Mouse (Mus musculus): ENCODE measurements around the gene Acly. TPM values are rescaled to one million over a fixed set of nuclear protein-coding genes. Genes with fewer than 3 reads are reported as not detected.

The Acly gene
- total and polyA plus RNA-seq, 3 experiments: 624 to 2,157 (median 1,249) TPM

- no peak for DNase-seq
Observed at GRCm38 (mm10) chr11:100510556-100510955, 17.2 kb downstream of the Acly start.

- DNase-seq: no peak
Observed at GRCm38 (mm10) chr11:100505997-100506396, 21.8 kb downstream of the Acly start.

DNA sequence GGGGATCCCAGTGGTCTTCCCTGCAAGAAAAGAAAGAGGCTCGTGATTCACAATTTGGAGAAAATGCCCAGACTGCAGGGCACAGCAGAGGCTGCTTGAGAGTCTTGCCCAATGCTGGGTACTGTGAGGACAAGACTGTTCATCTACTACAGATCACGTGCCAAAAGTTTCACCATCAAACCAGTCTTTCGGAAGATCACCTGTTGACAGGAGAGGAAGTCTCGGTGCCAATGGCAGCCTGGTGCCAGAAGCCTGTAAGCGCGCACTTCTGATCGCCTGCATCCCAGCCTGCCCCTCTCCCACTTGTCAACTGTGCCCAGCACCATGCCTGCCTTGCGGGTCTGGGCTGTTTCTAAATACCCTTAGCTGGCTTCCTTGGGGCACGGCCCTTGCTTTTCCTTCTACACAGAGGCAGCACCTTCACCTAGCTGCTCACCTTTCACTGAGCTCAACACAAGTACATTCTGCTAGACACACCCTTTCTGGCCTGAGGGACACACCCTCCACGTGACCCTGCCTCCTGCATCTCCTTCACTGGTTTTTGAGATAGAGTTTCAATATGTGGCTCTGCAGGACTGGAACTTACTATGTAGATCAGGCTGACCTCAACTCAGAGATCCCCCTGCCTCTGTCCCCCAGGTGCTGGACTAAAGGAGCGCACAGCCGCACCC, 22.7 kb downstream of the Acly start:
- DNase-seq: no peak

GRCm38 (mm10) chr11:100501321-100501720, 26.5 kb downstream of the Acly start:
- DNase-seq: no peak

DNA sequence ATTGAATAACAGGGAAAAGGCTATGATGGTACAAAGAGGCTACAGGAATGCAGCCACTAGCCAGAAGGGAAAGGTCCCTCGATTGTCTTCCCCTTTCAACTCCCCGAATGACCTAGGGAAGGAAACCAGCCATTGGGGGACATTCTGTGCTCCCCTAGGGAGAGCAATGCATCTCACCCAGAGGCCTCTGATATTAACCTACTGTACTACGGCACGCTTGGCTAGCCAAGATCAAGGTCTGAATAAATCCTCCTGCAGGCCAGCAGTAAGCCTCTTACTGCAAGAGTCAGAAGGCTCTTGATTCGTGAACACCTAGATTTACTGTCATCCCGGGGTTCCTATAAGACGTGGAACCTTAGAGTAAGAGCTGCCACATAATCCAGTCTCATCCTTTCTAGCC, 27.1 kb downstream of the Acly start:
- no peak for DNase-seq

- DNase-seq: no peak
Observed at GRCm38 (mm10) chr11:100500241-100500640, 27.6 kb downstream of the Acly start.

- no peak for DNase-seq
Observed at GRCm38 (mm10) chr11:100493771-100494170, 34.0 kb downstream of the Acly start.

- no peak for DNase-seq
Observed at GRCm38 (mm10) chr11:100490951-100491350, 36.8 kb downstream of the Acly start.

- no peak for DNase-seq
Observed at GRCm38 (mm10) chr11:100485801-100486538, 41.8 kb downstream of the Acly start.

DNA sequence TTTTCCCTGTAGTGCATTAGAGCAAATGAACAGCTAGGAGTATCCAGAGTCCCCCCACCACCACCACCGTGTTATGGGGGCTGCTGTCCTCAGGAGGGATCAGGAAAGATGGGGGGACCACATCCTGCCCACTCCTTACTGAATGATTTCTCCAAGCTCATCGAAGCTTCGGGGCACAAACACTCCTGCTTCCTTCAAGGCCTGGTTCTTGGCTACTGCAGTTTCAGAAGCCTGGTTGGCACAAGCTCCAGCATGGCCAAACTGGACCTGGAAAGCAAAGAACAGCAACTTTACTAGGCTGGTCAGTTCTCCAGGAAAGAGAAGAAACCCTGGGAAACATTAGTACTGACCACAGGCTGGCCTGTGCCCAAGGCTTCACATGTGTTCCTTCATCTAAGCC, 43.3 kb downstream of the Acly start:
- DNase-seq: no peak

DNA sequence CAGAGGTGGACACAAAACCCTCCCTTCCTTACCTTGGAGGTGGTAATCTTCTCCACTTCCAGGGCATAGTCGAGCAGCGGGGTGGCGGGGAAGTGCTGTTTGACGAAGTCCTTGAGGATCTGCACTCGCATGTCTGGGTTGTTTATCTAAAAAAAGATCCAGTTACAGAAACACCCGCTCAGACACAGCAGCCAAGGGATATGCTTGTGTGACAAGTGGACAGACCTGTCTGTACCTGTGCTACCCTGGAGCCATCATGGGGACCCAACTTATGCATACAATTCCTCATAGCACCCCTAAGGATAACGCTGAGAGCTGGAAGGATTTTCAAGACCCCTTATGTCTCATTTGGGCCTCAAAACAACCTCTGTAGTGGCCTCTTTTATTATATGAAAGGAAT, 48.6 kb downstream of the Acly start:
- DNase-seq: no peak

DNA sequence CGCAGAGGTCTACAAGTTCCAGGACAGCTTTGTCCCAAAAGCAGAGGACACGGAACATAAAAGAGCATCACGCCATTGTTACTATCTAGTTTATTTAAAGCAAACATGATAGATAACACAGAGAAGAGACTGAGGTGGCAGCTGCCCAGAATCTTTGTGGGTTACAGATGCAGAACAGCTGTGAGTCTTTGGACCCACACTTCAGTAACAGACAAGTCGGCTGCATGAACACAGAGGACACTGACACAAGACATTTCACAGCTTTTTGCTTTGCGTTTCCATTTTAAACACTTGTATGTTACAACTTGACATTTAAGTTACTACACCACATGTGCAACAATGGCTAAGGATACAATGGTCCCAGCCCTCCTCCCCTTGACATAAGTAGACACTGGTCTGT, 51.5 kb downstream of the Acly start:
- DNase-seq: no peak

- DNase-seq: no peak
Observed at GRCm38 (mm10) chr11:100472935-100473295, 54.9 kb downstream of the Acly start.

DNA sequence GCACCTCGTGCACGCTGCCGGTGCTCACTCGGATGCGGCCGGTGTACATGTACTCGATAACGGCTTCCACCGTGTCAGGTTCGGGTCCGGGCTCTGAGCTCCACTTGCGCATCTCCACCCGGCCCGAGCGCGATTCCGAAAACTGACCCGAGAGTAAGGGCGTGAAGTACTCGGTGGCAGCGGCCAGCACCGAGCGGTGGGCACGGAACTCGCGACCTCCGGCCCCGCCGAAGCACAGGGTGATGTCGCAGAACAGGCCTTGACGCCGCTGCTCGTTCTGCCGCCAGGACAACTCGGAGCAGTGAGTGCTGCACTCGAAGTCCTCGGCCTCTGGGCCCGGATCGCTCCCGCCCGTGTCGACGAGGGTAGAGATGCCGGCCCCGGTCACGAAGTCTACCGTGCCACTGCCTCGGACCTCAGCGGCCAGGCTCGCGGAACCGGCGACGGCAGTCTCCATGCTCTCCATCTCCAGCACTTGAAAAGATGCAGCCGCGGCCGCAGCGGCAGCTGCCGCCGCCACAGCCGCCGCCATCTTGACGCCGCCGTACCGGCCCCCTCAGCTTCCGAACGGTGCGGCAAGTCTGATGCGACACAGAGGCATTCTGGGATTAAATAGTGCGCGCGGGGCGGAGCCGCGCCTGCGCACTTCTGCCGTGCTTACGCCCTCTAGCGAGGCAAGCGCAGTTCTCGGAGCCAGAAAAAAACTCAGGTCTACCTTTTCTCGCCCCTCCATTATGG, 55.4 kb downstream of the Acly start, which contains the start of gene Klhl11:
TSS of gene Klhl11 (minus strand) at position 545 of the 738 bp plus-strand sequence.
- DNase-seq: peak; percentile 94

DNA sequence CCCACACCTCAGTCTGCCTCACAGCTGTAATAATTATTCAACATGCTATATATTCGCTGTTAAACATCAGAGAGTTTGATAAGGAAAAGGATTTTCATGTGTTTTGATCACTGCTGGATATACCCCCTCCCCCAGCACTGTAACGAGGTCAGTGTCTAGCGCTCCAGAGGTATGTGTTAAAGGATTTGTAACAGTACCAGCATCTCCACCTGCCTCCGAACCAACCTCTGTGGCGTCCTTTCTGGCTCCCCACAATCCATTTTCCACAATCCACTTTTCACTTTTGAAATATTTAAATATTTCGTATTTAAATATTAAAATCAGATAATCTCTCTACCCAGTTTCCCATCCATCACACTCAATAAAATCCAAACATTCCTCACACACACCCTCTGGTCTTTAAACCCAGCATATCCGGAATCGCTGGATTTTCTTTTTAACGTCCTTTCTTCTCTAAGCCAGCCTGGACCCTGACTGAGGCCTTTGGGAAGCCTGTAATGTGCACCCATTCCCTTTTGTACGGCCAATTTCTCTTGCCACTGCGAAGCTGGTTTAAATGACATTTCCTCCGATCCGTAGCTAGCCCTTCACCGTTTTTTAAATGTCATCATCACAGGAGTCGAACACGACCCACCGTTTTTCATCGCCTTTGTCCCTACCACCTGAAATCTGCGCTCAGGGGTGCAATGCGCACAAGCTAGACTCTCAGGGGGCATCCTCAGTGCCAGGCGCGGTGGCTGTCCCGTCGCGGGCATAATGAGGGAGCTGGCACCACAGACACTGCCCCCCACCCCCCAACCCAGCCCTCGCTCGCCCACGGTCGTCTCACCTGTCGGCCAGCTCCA, 56.2 kb downstream of the Acly start:
- no peak for DNase-seq

DNA sequence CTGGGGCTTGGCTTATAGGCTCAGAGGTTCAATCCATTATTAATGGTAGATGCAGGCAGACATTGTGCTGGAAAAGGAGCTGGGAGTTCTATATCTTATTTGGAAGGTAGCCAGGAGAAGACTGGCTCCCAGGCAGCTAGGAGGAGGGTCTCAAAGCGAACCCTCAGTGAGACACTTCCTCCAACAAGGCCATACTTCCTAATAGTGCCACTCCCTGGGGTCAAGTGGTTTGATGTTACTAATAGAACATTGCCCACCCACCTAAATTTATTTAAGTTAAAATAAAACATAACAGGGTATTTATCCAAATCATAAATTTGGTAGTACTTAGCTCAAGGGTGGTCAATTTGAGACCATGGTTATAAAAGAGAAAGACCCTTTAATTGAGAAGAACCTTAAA, 62.0 kb downstream of the Acly start:
- no peak for DNase-seq

- no peak for DNase-seq
Observed at GRCm38 (mm10) chr11:100465229-100465792, 62.5 kb downstream of the Acly start.

DNA sequence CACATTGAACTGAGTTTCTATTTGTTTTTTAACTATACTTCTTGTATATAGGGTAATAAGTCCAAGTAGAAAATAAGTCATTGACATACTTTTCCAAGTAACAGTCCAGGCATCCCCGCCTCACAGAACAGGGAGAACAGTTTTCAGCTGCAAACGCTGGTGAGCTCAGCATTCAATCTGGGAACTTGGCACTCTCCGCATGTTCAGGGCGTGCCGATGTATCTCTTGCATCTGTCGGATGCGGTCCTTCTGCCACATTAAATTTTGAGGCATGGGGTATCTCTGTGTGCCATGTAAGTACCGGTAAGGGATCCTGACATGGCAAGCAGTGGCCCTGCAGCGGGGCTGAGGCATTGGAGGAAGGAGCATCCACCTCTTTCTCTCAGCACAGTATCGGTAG, 65.1 kb downstream of the Acly start:
- DNase-seq: no peak

DNA sequence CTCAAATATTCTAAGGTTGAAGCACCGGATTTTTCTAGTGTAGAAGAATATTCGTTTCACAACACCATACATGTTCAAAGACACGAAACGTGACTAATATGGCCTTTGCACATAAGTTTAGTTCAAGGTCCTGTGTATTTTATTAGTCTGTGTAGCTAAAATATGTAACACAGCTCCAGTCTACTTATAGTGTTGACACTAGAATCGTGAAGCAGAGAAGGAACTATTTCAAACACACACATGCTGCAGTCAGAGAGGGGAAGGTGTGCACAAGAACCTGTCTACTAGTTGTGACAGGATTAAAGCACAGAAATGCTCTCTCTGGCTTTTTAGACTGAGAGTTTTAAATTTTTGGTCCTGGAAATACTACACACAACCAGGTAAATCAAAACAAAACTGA, 70.1 kb downstream of the Acly start:
- DNase-seq: no peak

GRCm38 (mm10) chr11:100457247-100457646, 70.6 kb downstream of the Acly start:
- no peak for DNase-seq

DNA sequence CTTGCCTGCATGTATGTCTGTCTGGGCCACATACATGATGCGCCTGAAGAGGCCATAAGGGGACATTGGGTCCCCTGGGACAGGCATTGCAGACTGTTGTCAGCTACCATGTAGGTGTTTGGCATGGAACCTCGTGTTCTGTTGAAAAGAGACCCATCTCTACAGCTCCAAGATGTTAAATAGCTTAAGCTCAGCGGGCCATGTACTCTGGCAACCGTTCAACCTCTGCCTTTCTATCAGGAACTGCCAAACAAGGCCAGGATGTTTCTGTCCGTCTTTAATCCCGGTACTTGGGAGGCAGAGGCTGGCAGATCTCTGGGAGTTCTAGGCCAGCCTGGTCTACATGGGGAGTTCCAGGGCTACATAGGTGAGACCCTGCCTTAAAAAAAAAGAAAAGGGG, 85.2 kb downstream of the Acly start:
- no peak for DNase-seq

DNA sequence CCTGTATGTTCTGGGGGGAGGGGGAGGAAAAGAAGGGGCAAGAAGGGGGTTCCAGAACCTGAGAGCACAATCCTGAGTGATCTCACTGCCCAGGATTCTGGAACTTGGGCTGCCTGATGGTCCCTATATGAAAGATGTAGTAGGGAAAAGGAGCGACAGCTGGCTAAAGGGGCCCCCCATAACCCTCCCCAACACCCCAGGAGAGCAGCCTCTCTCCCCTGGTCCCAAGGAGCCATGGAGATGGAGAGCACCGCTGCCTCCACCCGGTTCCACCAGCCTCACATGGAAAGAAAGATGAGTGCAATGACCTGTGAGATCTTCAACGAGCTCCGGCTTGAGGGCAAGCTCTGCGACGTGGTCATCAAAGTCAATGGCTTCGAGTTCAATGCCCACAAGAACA, 86.0 kb downstream of the Acly start, which contains the start of the genes Nt5c3b and Klhl10:
TSS of gene Nt5c3b (minus strand) at position 12 of the 400 bp plus-strand sequence.
TSS of gene Klhl10 (plus strand) at position 121 of the 400 bp plus-strand sequence.
- DNase-seq: no peak

Data from adrenal gland, adult 2 months (tissue).